Mouse (Mus musculus): ENCODE results near the gene Aff3. TPM values are rescaled to one million over a fixed set of nuclear protein-coding genes. Genes with fewer than 3 reads are reported as not detected.

The Aff3 gene
- total RNA-seq, 1 experiment from 2014 or later = 22.8 TPM

GRCm38 (mm10) chr1:38626388-38626738 lies 38.4 kb downstream of the Aff3 start:
- no peak for ATAC-seq (replicated peaks; ENCODE audit: insufficient number of reproducible peaks, low FRiP score, low TSS enrichment, poor library complexity, severe bottlenecking)

DNA sequence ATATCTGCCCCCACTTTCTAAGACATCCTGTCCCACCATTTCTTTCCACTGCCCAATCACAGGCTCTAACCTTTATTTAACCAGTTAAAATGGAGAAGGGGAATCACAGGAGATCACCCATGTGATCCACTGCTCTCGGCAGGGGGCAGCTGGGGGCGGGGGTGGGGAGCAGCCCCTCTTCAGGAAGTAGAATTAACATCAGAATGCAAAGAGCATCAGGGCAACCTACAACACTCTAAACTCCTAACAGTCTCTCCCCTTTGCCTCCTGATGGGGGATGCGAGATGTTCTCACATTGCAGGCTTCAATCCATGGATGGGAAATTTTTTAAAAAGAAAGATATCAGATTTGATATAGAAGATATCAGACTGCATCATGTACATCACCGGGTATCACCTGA lies 42.9 kb downstream of the Aff3 start:
- ATAC-seq (replicated peaks; ENCODE audit: insufficient number of reproducible peaks, low FRiP score, low TSS enrichment, poor library complexity, severe bottlenecking) = no peak

DNA sequence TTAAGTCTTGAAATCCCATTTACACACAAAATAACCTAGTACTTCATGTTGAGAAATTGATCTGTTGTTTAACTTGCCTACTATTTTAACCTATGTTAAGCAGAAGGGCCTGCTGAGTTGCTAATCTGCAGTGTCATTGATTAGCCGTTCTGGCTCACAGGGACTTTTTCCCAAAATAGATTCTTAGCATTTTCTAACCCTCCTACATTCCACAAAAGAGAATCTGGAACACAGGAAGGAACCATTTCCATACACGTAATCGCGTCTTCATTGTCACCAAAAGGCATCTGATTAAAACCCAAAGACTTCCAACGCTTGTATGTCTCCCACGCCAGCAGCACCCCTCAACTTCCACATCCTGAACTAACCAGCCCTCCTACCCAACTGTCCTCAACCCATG lies 44.4 kb downstream of the Aff3 start:
- no peak for ATAC-seq (replicated peaks; ENCODE audit: insufficient number of reproducible peaks, low FRiP score, low TSS enrichment, poor library complexity, severe bottlenecking)

GRCm38 (mm10) chr1:38606741-38607140 lies 58.0 kb downstream of the Aff3 start:
- no peak for ATAC-seq (replicated peaks; ENCODE audit: insufficient number of reproducible peaks, low FRiP score, low TSS enrichment, poor library complexity, severe bottlenecking)

DNA sequence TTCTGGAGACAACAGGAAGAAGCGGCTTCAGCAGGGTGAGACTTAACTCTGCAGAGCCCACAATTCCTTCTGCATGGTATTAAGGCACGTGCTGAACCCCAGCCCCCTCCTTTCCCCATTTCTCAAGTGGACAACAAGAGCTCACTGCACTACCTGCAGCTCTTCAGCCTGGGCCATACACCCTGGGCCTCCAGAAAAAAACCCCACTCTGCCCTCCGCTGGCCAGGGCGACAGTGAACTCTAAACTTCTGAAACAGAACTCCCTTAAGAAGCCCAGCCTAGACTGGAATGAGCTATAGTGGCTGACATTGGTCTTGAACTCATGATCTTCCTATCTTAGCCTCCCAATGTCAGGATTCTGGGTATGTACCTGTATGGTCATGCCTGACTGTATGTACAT lies 59.3 kb downstream of the Aff3 start:
- no peak for ATAC-seq (replicated peaks; ENCODE audit: insufficient number of reproducible peaks, low FRiP score, low TSS enrichment, poor library complexity, severe bottlenecking)

- ATAC-seq (replicated peaks; ENCODE audit: insufficient number of reproducible peaks, low FRiP score, low TSS enrichment, poor library complexity, severe bottlenecking) = no peak
Measured at GRCm38 (mm10) chr1:38604611-38605010, 60.1 kb downstream of the Aff3 start.

- ATAC-seq (replicated peaks; ENCODE audit: insufficient number of reproducible peaks, low FRiP score, low TSS enrichment, poor library complexity, severe bottlenecking) = 0 out of 2 replicates have a peak, but pooled peaks have one; percentile 13
Measured at GRCm38 (mm10) chr1:38601802-38602508, 62.8 kb downstream of the Aff3 start.

GRCm38 (mm10) chr1:38595311-38595710 lies 69.4 kb downstream of the Aff3 start:
- ATAC-seq (replicated peaks; ENCODE audit: insufficient number of reproducible peaks, low FRiP score, low TSS enrichment, poor library complexity, severe bottlenecking) = no peak

DNA sequence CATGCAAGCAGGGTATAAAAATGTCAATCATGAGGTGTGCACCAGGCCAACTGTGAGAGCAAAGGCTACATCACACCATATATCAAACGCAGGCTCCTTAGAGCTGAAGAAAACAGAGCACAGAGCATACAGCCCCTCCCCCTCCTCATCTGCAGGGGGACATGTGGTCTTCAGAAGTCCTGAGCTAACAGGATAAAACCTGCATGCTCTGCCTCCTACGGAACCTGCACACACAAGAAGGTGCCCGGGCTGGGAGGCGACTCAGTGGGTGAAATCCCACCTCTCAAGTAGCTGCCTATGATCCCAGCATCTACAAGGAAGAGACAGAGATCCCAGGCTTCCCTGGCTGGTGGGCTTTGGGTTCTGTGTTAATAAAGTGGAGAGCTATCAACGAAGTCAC lies 70.0 kb downstream of the Aff3 start:
- no peak for ATAC-seq (replicated peaks; ENCODE audit: insufficient number of reproducible peaks, low FRiP score, low TSS enrichment, poor library complexity, severe bottlenecking)

DNA sequence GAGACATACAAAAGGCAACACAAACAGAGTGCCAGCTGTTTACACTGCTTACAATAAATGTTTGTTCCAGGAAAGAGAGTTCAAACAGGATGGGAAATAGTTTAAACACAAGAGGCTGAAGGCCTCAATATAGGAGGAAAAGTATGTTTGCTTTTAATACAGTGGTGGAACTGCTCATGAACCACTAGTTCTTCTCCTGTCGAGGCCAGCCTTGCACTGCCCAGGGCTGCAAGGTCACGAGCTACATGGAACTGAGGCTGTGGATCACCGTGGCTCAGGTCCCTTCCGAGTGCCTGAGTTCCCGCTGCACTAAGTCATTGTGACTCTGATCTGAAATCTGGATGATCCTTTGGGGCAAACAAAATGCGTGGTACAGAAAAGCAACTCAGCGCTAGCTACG lies 73.6 kb downstream of the Aff3 start:
- ATAC-seq (replicated peaks; ENCODE audit: insufficient number of reproducible peaks, low FRiP score, low TSS enrichment, poor library complexity, severe bottlenecking) = no peak

- no peak for ATAC-seq (replicated peaks; ENCODE audit: insufficient number of reproducible peaks, low FRiP score, low TSS enrichment, poor library complexity, severe bottlenecking)
Measured at GRCm38 (mm10) chr1:38588741-38589140, 76.0 kb downstream of the Aff3 start.

GRCm38 (mm10) chr1:38582328-38582727 lies 82.4 kb downstream of the Aff3 start:
- ATAC-seq (replicated peaks; ENCODE audit: insufficient number of reproducible peaks, low FRiP score, low TSS enrichment, poor library complexity, severe bottlenecking) = no peak

DNA sequence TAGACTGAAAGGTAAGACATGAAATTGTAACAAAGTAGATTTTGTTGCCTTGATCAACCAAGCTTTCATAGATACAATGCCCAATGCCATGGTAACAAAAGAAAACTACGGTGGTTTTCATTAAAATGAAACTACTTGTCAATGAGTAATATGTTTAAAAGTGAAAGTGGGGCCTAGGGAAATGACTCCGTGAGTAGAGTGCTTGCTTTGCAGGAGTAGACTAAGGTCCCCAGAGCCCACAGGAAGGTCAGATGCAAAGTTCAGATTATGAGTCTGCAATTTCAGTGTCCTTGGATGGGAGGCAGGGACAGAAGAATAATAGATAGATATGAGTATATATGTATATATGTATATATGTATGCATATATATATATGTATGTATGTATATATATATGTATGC lies 84.2 kb downstream of the Aff3 start:
- ATAC-seq (replicated peaks; ENCODE audit: insufficient number of reproducible peaks, low FRiP score, low TSS enrichment, poor library complexity, severe bottlenecking) = no peak

GRCm38 (mm10) chr1:38578339-38578738 lies 86.4 kb downstream of the Aff3 start:
- ATAC-seq (replicated peaks; ENCODE audit: insufficient number of reproducible peaks, low FRiP score, low TSS enrichment, poor library complexity, severe bottlenecking) = no peak

DNA sequence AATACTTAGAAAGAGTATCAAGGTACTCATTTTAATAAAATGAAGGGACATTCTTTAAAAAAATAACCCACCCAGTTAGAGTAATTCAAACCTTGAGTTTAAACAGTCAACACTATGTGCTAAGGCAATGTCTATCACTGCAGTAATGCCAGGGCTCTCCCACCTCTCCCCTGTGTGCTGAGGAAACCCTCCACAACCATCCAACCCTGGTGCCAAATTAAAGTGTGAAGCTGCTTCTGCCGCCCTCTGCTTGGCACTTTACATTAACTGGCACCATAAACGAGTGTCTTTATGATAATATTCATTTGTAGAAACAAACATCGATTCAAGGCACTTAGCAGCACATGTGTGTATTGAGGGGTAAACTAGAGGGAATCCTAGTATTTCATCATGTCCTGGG lies 97.0 kb downstream of the Aff3 start:
- no peak for ATAC-seq (replicated peaks; ENCODE audit: insufficient number of reproducible peaks, low FRiP score, low TSS enrichment, poor library complexity, severe bottlenecking)

DNA sequence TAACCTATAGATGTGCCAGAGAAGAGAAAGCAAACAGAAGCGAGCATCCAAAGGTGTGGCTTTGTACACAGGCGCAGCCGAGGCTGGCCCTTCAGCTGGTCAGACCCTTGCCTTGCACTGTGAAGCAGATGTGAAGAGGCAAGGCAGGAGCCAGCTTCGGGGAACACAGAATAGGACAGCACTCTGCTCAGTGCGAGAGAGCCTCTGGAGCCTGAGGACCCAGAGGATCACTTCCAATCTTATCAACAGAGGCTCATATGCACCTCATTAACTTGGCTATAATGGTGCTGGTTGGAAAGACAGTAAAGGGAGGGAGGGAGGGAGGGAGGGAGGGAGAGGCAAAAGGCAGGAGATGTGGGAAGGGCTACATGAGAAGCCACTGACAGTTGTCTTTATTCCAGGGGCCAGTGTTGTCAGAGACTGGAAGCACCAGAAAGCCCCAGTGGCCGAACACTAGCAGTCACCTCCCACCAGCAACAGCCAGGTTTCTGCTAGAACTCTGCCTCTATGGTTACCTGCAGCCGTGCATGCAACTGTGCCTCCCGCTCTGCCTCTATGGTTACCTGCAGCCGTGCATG lies 98.6 kb downstream of the Aff3 start:
- no peak for ATAC-seq (replicated peaks; ENCODE audit: insufficient number of reproducible peaks, low FRiP score, low TSS enrichment, poor library complexity, severe bottlenecking)

DNA sequence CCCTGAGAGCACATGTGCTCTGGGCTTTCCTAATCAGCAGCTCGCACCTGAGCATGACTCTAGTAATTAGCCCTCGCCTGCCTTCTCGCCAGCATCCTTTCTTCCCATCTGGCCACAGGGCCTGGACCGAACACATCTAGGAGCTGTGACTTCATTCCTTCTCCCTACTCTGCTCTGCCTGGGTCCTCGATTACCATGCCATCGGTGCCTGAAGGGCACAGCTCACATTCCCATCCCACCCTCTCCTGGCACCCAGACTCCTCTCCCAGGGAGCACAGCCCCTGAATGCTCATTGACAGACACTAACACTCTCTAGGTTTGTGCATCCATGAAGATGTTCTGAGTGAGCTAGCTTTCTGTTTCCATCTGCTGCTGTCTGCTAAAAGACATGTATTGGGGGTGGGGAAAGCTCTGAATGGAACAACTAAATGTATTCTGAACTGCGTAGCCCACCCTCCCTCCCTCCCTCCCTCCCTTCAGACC lies 99.4 kb downstream of the Aff3 start:
- no peak for ATAC-seq (replicated peaks; ENCODE audit: insufficient number of reproducible peaks, low FRiP score, low TSS enrichment, poor library complexity, severe bottlenecking)

- ATAC-seq (replicated peaks; ENCODE audit: insufficient number of reproducible peaks, low FRiP score, low TSS enrichment, poor library complexity, severe bottlenecking) = no peak
Measured at GRCm38 (mm10) chr1:38562397-38563199, 102.2 kb downstream of the Aff3 start.

DNA sequence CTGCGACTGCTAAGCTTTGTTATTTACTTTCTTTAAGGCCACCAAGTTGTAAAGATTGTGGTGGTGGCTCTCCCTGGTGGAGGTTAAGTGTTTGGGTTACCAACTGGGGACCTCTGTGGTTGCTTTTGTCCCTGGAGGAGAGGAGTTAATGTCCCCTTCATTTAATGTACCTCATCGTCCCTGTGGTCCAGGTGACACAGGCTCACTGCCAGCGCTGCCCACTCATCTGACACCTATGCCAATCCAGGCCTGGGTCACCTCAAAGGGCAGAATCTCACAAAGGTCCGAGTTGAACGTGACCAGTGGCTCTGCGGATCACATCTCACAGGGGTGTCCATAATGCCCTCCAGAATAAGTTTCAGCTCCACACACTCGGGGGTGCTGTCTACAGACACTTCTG lies 103.4 kb downstream of the Aff3 start:
- ATAC-seq (replicated peaks; ENCODE audit: insufficient number of reproducible peaks, low FRiP score, low TSS enrichment, poor library complexity, severe bottlenecking) = no peak

GRCm38 (mm10) chr1:38560666-38561065 lies 104.1 kb downstream of the Aff3 start:
- ATAC-seq (replicated peaks; ENCODE audit: insufficient number of reproducible peaks, low FRiP score, low TSS enrichment, poor library complexity, severe bottlenecking) = no peak
